Mouse (Mus musculus): Measurements from ENCODE around the gene Dip2b.
A peak's percentile ranks its signal among the peaks of the same experiment; 100 is the strongest.

The Dip2b gene

DNA sequence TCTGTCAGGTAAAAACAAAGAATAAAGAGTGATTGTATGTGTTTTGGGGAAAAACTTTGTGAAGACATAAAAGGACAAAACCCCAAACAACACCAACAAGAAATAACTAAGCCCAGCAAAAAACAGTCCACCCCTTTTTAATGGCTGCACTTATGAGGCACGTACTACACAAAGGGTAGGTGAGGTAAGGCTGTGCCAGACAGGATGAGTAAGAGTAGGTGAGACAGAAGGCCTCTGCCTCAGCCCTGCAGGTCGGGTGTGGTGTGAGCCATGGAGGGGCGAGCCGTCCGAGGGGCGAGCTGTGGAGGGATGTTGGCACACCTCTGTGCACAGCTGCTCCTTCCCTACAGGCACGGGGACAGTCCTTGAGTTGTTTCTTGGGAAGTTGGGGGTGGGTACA, 12.5 kb downstream of the Dip2b start:
- no peak for DNase-seq (ENCODE audit: low read depth)

- no peak for DNase-seq (ENCODE audit: low read depth)
These were observed 14.3 kb downstream of the Dip2b start for GRCm38 (mm10) chr15:100052726-100053125.

DNA sequence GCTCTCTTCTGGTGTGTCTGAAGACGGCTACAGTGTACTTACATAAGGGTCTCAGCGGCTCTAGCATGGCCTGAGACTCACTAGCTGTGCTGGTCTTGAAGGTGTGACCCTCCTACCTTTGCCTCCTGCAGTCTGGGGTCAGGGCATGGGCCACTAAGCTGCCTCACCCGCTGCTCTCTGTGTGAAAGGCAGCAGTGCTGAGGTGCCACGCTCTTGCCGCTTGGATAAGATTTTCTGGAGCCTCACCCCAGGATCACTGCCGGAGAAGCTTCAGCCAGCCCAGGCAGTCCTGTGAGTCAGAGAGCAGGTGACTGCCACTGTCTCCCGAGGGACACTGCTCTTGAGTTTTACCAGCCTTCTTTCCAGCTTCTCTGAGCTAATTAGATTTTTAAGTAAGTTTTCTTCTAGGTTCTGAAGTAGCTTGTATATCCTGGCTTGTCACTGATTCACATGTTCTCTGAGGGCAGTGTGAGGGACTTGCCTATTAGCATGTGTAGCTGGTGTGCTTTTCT, 18.0 kb downstream of the Dip2b start:
- DNase-seq (ENCODE audit: low read depth): no peak

DNA sequence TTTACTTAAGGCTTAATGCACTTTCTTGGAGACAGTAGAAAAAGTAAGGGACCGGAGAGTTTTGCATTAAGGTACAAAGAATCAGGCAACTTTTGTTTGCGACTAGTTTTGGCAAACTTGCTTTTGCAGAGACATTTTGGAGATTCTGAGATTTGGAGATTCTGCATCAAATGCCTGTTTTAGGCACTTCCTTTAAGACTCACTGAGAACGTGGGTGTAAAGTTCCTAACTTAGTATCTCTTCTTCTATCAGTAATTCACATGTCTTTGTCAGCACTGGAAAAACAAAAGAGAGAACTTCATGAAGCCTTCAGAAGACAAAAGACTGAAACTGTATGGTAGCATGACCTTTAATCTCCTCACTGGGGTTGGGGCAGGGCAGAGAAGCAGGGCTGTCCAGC, 19.2 kb downstream of the Dip2b start:
- no peak for DNase-seq (ENCODE audit: low read depth)

GRCm38 (mm10) chr15:100058143-100058542, 19.7 kb downstream of the Dip2b start:
- no peak for DNase-seq (ENCODE audit: low read depth)

DNA sequence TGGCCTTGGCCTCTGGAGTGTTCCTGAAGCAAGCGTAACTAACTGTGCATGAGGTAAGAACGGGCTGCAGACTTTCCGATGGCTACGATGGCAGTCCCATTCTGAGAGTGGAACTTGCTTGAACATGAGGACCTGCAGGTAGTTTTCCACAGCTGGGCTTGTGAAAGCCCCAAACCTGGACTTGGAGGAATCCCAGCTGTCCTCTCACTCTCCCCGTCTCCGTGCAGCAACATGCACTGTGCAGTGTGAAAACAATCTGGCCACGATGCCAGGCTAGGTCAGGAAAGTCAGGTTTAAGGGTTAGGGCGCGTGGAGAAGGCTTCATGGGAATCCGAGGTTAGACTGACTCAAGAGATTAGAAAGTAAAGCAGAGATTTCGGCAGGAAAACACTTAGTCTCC, 20.4 kb downstream of the Dip2b start:
- no peak for DNase-seq (ENCODE audit: low read depth)

- no peak for DNase-seq (ENCODE audit: low read depth)
These were observed 21.3 kb downstream of the Dip2b start for GRCm38 (mm10) chr15:100059626-100060311.

- DNase-seq (ENCODE audit: low read depth): peak; percentile 64
These were observed 22.2 kb downstream of the Dip2b start for GRCm38 (mm10) chr15:100060513-100061140.

DNA sequence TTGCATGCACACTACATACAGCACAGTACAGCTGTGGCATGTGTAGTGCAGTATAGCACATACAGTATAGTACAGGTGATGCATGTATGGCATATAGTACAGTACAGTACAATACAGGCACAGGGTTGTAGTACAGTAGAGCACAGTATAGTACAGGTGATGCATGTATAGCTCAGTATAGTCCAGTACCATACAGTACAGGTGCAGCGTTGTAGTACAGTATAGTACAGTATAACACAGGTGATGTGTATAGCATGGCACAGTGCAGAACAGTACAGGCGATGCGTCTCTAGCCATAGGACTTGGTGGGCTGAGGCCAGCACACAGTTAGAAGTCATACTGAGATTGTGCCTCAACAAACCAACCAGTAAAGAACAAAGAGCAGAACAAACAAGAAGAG, 22.9 kb downstream of the Dip2b start:
- no peak for DNase-seq (ENCODE audit: low read depth)

DNA sequence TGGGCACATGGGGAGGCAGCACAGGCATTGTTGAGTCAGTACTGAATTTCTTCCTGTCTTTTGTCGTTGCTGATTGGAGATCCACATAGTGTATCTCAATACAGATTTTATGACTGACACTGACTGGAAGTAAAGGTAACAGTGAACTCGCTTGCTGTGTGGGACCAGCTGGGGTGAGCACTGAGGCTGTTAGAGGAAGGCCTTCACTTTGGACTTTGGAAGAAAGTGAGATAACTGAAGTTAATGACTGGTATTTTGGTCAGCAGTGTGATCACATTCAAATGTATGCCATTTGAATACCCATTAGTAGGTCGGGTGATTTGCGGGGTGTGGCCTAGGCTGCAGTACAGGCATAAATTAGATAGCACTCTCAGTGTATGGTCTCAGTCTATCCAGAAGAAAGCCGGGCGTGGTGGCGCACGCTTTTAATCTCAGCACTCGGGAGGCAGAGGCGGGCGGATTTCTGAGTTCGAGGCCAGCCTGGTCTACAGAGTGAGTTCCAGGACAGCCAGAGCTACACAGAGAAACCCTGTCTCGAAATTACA, 24.8 kb downstream of the Dip2b start:
- no peak for DNase-seq (ENCODE audit: low read depth)

DNA sequence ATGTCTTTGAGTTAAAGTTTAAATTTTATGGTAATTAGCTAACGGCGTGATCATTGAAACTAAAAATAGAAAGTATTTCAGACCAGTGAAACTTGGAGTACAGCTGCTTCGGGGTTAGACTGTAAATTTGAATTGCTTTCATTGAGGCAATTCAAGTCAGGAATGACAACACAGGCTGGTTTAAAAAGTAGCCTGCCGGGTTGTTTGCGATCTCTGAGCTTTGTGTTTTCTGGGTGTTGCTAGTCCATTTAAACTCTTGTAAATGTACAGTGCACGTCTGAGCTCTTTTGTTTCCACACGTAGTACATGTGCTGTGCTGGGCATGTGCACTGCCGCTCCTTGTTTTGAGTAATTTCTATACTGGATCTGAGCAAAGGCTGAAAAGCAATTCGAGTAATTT, 28.2 kb downstream of the Dip2b start:
- DNase-seq (ENCODE audit: low read depth): no peak

- no peak for DNase-seq (ENCODE audit: low read depth)
These were observed 30.6 kb downstream of the Dip2b start for GRCm38 (mm10) chr15:100069101-100069500.

DNA sequence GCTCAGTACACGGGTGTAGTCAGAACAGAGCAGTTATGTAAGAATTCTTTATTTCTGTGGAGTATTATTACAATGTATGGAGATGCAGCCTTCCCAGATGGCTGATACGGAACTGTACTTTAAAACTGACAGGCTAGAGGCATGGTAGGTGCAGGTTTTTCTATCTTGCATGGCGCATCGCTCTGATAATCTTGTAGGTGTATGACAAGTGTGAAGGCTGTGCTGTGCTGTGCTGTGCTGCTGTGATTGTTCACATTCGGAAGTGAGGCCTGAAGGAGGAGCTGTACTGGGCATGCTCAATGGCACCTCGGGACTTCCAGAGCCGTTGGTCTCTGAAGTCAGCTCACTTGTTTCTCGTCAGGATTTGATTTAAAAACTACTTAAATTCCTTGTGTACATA, 31.6 kb downstream of the Dip2b start:
- DNase-seq (ENCODE audit: low read depth): no peak

DNA sequence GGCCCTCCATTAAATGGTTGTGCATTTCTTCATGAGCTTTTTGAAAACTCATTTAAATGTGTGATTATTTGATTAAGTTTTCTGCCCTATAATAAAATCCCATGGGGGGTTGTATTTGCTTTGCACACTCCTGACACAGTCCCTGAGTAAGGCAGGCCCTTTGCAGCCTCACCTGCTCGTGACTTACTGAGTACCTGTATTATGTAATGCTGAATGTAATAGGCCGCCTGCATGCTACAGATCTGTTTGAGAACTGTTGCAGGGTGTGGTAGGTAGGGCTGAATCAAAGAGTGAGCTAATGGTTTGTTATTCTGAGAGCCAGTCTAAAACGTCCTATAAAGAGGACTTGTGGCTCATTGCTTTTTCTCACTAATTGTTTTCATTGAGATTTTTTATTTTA, 33.4 kb downstream of the Dip2b start:
- no peak for DNase-seq (ENCODE audit: low read depth)

GRCm38 (mm10) chr15:100073696-100074453, 35.4 kb downstream of the Dip2b start:
- DNase-seq (ENCODE audit: low read depth): no peak

DNA sequence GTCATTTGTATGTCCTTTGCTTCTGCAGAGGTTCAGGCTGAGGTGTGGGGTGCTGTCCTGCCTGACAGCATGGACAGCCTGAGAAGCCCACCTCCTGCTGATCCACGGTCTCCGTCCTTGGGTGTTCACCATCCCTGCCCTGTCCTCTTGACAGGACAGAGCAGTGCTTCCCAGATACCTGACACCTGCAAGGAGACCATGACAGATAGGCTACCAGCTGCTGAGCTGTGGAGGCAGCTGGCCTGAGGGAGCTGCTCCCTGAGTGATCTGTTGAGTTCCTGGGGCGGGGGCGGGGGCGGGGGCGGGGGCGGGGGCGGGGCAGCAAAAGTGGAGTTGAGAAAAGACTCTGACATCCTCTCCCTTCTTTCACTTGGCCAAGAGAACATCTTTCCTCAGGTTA, 36.3 kb downstream of the Dip2b start:
- no peak for DNase-seq (ENCODE audit: low read depth)

DNA sequence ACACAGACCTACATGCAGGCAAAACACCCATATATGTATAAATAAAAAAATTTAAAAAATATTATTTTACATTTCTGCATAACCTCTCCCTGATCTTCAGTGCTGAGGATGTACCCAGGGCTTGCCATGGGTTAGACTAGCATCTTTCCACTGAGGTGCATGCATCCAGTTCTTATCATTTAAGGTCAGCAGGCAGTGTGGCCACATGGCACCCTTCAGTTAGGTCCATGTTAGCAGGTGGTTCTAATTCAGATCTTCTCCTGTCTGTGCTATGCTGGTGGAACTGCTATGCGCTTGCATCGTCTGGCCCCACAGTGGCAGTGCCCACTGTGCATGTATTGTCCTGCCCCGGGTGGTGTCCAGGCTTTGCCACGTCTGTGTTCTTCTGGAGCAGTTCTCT, 37.9 kb downstream of the Dip2b start:
- DNase-seq (ENCODE audit: low read depth): no peak

- DNase-seq (ENCODE audit: low read depth): peak; percentile 49
These were observed 42.5 kb downstream of the Dip2b start for GRCm38 (mm10) chr15:100080833-100081477.

GRCm38 (mm10) chr15:100081478-100081998, 43.1 kb downstream of the Dip2b start:
- no peak for DNase-seq (ENCODE audit: low read depth)

DNA sequence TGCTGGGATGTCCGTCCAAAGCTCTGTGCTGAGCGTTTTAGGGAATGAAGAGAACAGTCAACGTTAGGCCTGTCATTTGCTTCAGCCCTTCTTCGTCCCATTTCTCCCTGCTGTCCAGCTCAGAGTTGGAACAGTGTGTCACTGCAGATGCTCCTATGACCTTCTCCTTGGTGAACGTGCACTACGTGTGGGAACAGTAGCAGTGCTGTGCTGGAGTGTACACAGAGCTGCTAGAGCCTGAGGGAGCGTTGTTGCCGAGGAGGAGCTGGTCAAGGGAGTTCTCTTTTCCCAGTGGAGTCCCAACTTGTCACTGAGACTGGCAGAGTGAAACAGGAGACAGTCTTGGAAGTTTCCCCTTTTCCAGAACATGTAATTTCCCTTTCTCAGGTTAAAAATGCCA, 43.6 kb downstream of the Dip2b start:
- no peak for DNase-seq (ENCODE audit: low read depth)

DNA sequence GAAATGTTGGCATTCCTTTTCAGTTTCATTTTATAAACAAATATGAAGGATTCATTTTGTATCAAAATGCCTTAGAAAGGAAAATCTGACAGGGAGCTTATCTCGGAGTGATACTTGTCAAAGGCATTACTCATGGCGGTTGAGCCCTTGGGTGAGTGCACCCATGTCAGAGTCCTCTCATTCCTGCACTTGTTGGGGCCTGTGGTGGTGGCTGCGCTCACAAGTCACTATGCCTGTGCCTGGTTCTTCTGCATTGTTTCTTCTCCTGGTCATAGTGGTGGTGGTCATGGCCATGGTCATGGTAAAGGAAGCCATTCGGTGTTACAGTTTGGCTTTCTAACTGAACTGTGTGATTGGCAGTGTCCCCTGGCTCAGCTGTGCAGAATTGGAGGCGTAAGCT, 44.3 kb downstream of the Dip2b start:
- DNase-seq (ENCODE audit: low read depth): no peak

DNA sequence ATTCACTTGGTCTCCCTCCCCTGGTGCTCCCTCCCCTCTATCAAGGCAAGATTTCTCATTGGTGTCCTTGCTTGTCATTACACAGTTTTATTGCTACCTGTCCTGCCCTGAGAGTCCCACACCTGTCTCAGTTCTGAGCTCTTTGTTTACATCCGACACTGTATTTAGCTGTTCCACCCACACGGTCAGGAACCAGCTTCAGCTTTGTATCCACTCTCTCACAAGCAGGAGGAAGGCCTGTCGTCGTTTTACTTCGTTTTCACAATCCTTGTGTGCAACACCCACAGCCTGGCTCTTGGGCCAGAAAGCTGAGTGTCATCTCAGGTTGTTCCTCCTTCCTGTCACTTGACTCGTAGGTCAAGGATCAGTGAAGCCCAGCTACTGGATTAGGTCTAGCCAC, 45.4 kb downstream of the Dip2b start:
- peak; percentile 46 for DNase-seq (ENCODE audit: low read depth)

All from 416B (cell line).